Mouse (Mus musculus) MEL (cell line): ENCODE results near the gene Fam89a. TPM values are rescaled to one million over a fixed set of nuclear protein-coding genes. Genes with fewer than 3 reads are reported as not detected.

Experiments
- DNase-seq: peaks from one replicate; pipeline ENCODE4 v3.0.0; 2011; ENCODE audit warnings: low read depth, low spot score
- H3K27ac ChIP-seq: 2 replicates; pipeline ENCODE4 v1.5.1; 2012; ENCODE audit warnings: low read depth, mild to moderate bottlenecking, control low read depth, low read length, moderate library complexity; ENCODE audit not compliant: control insufficient read depth
- H3K27me3 ChIP-seq, 2 experiments: fragments of 150-350 bp in 1 of 2; sonication (generic) in 1 of 2; 2 replicates each; pipeline ENCODE4 v1.6.1; 2012; ENCODE audit warnings: low read length in 2 of 2, mild to moderate bottlenecking in 2 of 2, improper control_type of control experiment in 1 of 2, moderate library complexity in 1 of 2; ENCODE audit not compliant: insufficient read depth in 2 of 2, control insufficient read depth in 1 of 2
- H3K36me3 ChIP-seq, 2 experiments: 2 replicates each; pipeline ENCODE4 v1.6.1; 2012 to 2014; ENCODE audit warnings: low read length in 2 of 2, improper control_type of control experiment in 1 of 2, inconsistent platforms in 1 of 2, mild to moderate bottlenecking in 1 of 2; ENCODE audit not compliant: insufficient read depth in 2 of 2, control insufficient read depth in 1 of 2
- H3K4me1 ChIP-seq, 2 experiments: fragments of 150-350 bp in 1 of 2; sonication (generic) in 1 of 2; 2 replicates each; pipeline ENCODE4 v1.6.1; 2012; ENCODE audit warnings: low read length in 2 of 2, improper control_type of control experiment in 1 of 2, mild to moderate bottlenecking in 1 of 2; ENCODE audit not compliant: insufficient read depth in 2 of 2, control insufficient read depth in 1 of 2
- H3K4me3 ChIP-seq, 2 experiments: fragments of 150-350 bp in 1 of 2; sonication (generic) in 1 of 2; 2 replicates each; pipeline ENCODE4 v1.5.1; 2012; ENCODE audit warnings: low read depth in 2 of 2, low read length in 2 of 2, mild to moderate bottlenecking in 2 of 2, moderate library complexity in 2 of 2, control low read depth in 1 of 2, improper control_type of control experiment in 1 of 2; ENCODE audit not compliant: control insufficient read depth in 1 of 2, insufficient read depth in 1 of 2
- H3K79me2 ChIP-seq: 2 replicates; pipeline ENCODE4 v1.6.1; 2012; ENCODE audit warnings: mild to moderate bottlenecking, low read length, moderate library complexity; ENCODE audit not compliant: control insufficient read depth, poor library complexity, insufficient read depth
- H3K9ac ChIP-seq: 2 replicates; pipeline ENCODE4 v1.6.1; 2012; ENCODE audit warnings: low read depth, mild to moderate bottlenecking, control low read depth, low read length, moderate library complexity; ENCODE audit not compliant: control insufficient read depth, poor library complexity, severe bottlenecking
- H3K9me3 ChIP-seq: fragments of 150-350 bp; sonication (generic); replicated peaks from 2 replicates; pipeline ENCODE4 v1.6.1; 2012; ENCODE audit warnings: mild to moderate bottlenecking, low read length, improper control_type of control experiment, moderate library complexity; ENCODE audit not compliant: insufficient read depth
- CHD1 ChIP-seq: IDR thresholded peaks from 2 replicates; pipeline ENCODE4 v1.6.1; 2012; ENCODE audit warnings: low read depth, mild to moderate bottlenecking, inconsistent platforms, low read length, improper control_type of control experiment
- CHD2 ChIP-seq: IDR thresholded peaks from 2 replicates; pipeline ENCODE4 v1.6.1; 2011; ENCODE audit warnings: low read length, improper control_type of control experiment
- CTCF ChIP-seq, 3 experiments: IDR thresholded peaks in 2 of 3; conservative IDR thresholded peaks in 1 of 3; 2 replicates each; pipeline ENCODE4 v1.5.1; 2011 to 2012; ENCODE audit warnings: low read length in 3 of 3, low read depth in 2 of 3, mild to moderate bottlenecking in 2 of 3, improper control_type of control experiment in 1 of 3, inconsistent platforms in 1 of 3, mixed read lengths in 1 of 3, moderate library complexity in 1 of 3; ENCODE audit not compliant: control insufficient read depth in 1 of 3, insufficient read depth in 1 of 3, poor library complexity in 1 of 3, severe bottlenecking in 1 of 3
- EP300 ChIP-seq, 2 experiments: IDR thresholded peaks; 2 replicates each; pipeline ENCODE4 v1.6.1; 2011; ENCODE audit warnings: improper control_type of control experiment in 2 of 2, low read length in 2 of 2, low read depth in 1 of 2, mild to moderate bottlenecking in 1 of 2
- HCFC1 ChIP-seq: IDR thresholded peaks from 2 replicates; pipeline ENCODE4 v1.6.1; 2012; ENCODE audit warnings: low read depth, mild to moderate bottlenecking, inconsistent platforms, low read length, improper control_type of control experiment, moderate library complexity
- JUND ChIP-seq: IDR thresholded peaks from 2 replicates; pipeline ENCODE4 v1.6.1; 2011; ENCODE audit warnings: low read depth, mild to moderate bottlenecking, improper control_type of control experiment, low read length
- KAT2A ChIP-seq: conservative IDR thresholded peaks from 2 replicates; pipeline ENCODE4 v1.6.1; 2012; ENCODE audit warnings: low read depth, low read length, improper control_type of control experiment, inconsistent platforms
- MAX ChIP-seq: IDR thresholded peaks from 2 replicates; pipeline ENCODE4 v1.6.1; 2011; ENCODE audit warnings: low read length, improper control_type of control experiment
- MEF2A ChIP-seq: IDR thresholded peaks from 2 replicates; pipeline ENCODE4 v1.6.1; 2014; ENCODE audit warnings: low read depth, mild to moderate bottlenecking, inconsistent platforms, low read length, improper control_type of control experiment; ENCODE audit not compliant: poor library complexity, insufficient replicate concordance, severe bottlenecking; ENCODE audit errors: extremely low read depth
- MXI1 ChIP-seq: IDR thresholded peaks from 2 replicates; pipeline ENCODE4 v1.6.1; 2011; ENCODE audit warnings: mild to moderate bottlenecking, low read depth, low read length, improper control_type of control experiment
- MYC ChIP-seq: IDR thresholded peaks from 2 replicates; pipeline ENCODE4 v1.6.1; 2011; ENCODE audit warnings: low read depth, mild to moderate bottlenecking, low read length, improper control_type of control experiment, moderate library complexity
- NRF1 ChIP-seq: IDR thresholded peaks from 2 replicates; pipeline ENCODE4 v1.6.1; 2014; ENCODE audit warnings: low read depth, mild to moderate bottlenecking, inconsistent platforms, low read length, improper control_type of control experiment, moderate library complexity; ENCODE audit not compliant: poor library complexity, insufficient read depth, severe bottlenecking
- POLR2A ChIP-seq, 2 experiments: IDR thresholded peaks; 2 replicates each; pipeline ENCODE4 v1.6.1; 2011 to 2012; ENCODE audit warnings: low read length in 2 of 2, mild to moderate bottlenecking in 2 of 2, control low read depth in 1 of 2, improper control_type of control experiment in 1 of 2, low read depth in 1 of 2, moderate library complexity in 1 of 2; ENCODE audit not compliant: control insufficient read depth in 1 of 2, insufficient read depth in 1 of 2, poor library complexity in 1 of 2
- RAD21 ChIP-seq: IDR thresholded peaks from 2 replicates; pipeline ENCODE4 v1.6.1; 2011; ENCODE audit warnings: mild to moderate bottlenecking, low read depth, low read length, improper control_type of control experiment
- SIN3A ChIP-seq: IDR thresholded peaks from 2 replicates; pipeline ENCODE4 v1.6.1; 2012; ENCODE audit warnings: low read length, improper control_type of control experiment, inconsistent platforms
- USF1 ChIP-seq: IDR thresholded peaks from 2 replicates; pipeline ENCODE4 v1.6.1; 2014; ENCODE audit warnings: low read depth, mild to moderate bottlenecking, inconsistent platforms, low read length, improper control_type of control experiment, moderate library complexity
- ZKSCAN1 ChIP-seq: IDR thresholded peaks from 2 replicates; pipeline ENCODE4 v1.6.1; 2012; ENCODE audit warnings: low read depth, mild to moderate bottlenecking, inconsistent platforms, low read length, improper control_type of control experiment, moderate library complexity
- ZMIZ1 ChIP-seq: IDR thresholded peaks from 2 replicates; pipeline ENCODE4 v1.6.1; 2012; ENCODE audit warnings: low read depth, mild to moderate bottlenecking, inconsistent platforms, low read length, improper control_type of control experiment, moderate library complexity
- polyA plus RNA-seq, 2 experiments: library from polyadenylated mRNA; stranded (reverse) in 1 of 2; unstranded in 1 of 2; fragments of >175 nt in 1 of 2; fragments of >200 nt in 1 of 2; gene quantifications; 2 replicates each; pipeline versions ENCODE4 v1.2.1 to v1.2.4; 2012; ENCODE audit warnings: low replicate concordance in 2 of 2, low read depth in 1 of 2; ENCODE audit not compliant: insufficient read length in 2 of 2, insufficient read depth in 1 of 2, missing spikeins in 1 of 2
- total RNA-seq: library from RNA; depleted of rRNA; stranded (reverse); fragments of 300-350 nt; gene quantifications from 2 replicates; pipeline ENCODE4 v1.2.3, GENCODE M21; 2012

The Fam89a gene
- total and polyA plus RNA-seq, 3 experiments, result 0.31 to 1.8 TPM; not detected in 1

- H3K27ac ChIP-seq, result no peak overlapping the region
- no peak for TF ChIP-seq SIN3A
- TF ChIP-seq MEF2A, result no peak
- no peak for TF ChIP-seq NRF1
- TF ChIP-seq USF1, result no peak
- TF ChIP-seq ZMIZ1, result no peak
- no peak for TF ChIP-seq HCFC1
- TF ChIP-seq CHD1, result no peak
- TF ChIP-seq RAD21, result no peak
- no peak for TF ChIP-seq JUND
- TF ChIP-seq MXI1, result no peak
- TF ChIP-seq ZKSCAN1, result no peak
- no peak for TF ChIP-seq MYC
- TF ChIP-seq KAT2A, result no peak
- no peak for TF ChIP-seq MAX
- no peak overlapping the region for H3K9ac ChIP-seq
- no peaks in the 10 kb centered on the region for H3K27me3 ChIP-seq
- H3K79me2 ChIP-seq, result no peaks in the 10 kb centered on the region
- no peak for DNase-seq
- no peak overlapping the region for H3K4me3 ChIP-seq
- H3K36me3 ChIP-seq, result peaks cover 7% of the 10 kb centered on the region in 2 experiments
- no peaks in the 10 kb centered on the region for H3K9me3 ChIP-seq
- H3K4me1 ChIP-seq, result peaks cover 7 to 9% of the 10 kb centered on the region in 2 experiments
Observed at GRCm38 (mm10) chr8:124703526-124703925, 48.1 kb downstream of the Fam89a start.

DNA sequence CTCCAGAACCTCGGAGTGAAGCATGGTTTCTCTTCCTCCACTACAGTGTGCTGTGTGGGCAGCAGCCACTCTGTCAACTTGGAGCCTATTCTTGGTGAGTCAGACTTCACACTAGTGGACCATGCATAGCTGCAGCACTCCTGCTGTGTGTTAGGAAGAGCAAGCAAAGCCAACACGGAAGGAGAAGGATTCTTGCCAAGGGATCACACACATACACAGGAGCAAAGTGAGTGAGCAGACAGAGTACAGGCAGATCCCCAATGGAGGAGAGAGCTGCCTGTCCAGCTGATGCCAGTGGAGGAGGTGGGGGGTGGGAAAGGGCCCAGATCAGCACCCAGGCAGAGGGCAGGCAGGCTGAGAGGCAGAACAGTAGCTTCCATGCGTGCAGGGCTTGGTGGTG, 49.4 kb downstream of the Fam89a start:
- Histone ChIP-seq H3K9ac (no peak overlapping the region), H3K4me3 (no peak overlapping the region), H3K9me3 (no peaks in the 10 kb centered on the region), H3K27ac (no peak overlapping the region), H3K27me3 (no peaks in the 10 kb centered on the region), H3K79me2 (no peaks in the 10 kb centered on the region), H3K4me1 (peaks cover 7 to 9% of the 10 kb centered on the region in 2 experiments), H3K36me3 (peaks cover 7% of the 10 kb centered on the region in 2 experiments)
- no peak for TF ChIP-seq POLR2A (IDR thresholded peaks at IDR 0.05; ENCODE audit: control insufficient read depth in 1 of 2, insufficient read depth in 1 of 2, low read depth in 1 of 2, low read length in 2 of 2, poor library complexity in 1 of 2)
- no peak for TF ChIP-seq NRF1
- no peak for TF ChIP-seq CTCF (IDR thresholded peaks at IDR 0.05 in 2 of 3, conservative IDR thresholded peaks at IDR 0.05 in 1 of 3; ENCODE audit: control insufficient read depth in 1 of 3, insufficient read depth in 1 of 3, low read depth in 2 of 3, low read length in 3 of 3, poor library complexity in 1 of 3, severe bottlenecking in 1 of 3)
- no peak for TF ChIP-seq MXI1
- no peak for TF ChIP-seq EP300 (IDR thresholded peaks at IDR 0.05; ENCODE audit: low read depth in 1 of 2, low read length in 2 of 2)
- TF ChIP-seq CHD2, result no peak
- no peak for TF ChIP-seq ZKSCAN1
- no peak for DNase-seq
